Mouse (Mus musculus): ENCODE measurements around the gene Myh9.

GRCm38 (mm10) chr15:77866583-77867220 lies 24.7 kb upstream of the Myh9 start:
- TF ChIP-seq CTCF (IDR thresholded peaks at IDR 0.05; ENCODE audit: borderline replicate concordance, extremely low read depth, insufficient read depth, insufficient read length) (no peak), POLR2A (IDR thresholded peaks at IDR 0.05; ENCODE audit: borderline replicate concordance, extremely low read depth, insufficient read depth, insufficient read length, poor library complexity, severe bottlenecking) (no peak)

All from brain, embryonic 14.5 days (tissue).